Mouse (Mus musculus) heart, adult 2 months (tissue): Measurements from ENCODE around the gene Trio. TPM values are rescaled to one million over a fixed set of nuclear protein-coding genes. Genes with fewer than 3 reads are reported as not detected.

Source experiments
- DNase-seq, 2 experiments: peaks; one replicate each; pipeline ENCODE4 v3.0.0; 2021
- H3K27ac ChIP-seq: fragments of 200-600 bp; 2 replicates; pipeline ENCODE4 v1.8.1; 2022
- H3K27me3 ChIP-seq: fragments of 200-500 bp; 2 replicates; pipeline ENCODE4 v1.6.1; 2012; ENCODE audit warnings: mild to moderate bottlenecking, low read length, inconsistent platforms, mixed read lengths; ENCODE audit not compliant: control insufficient read depth, insufficient read depth
- H3K36me3 ChIP-seq: fragments of 200-500 bp; 2 replicates; pipeline ENCODE4 v1.6.1; 2012; ENCODE audit warnings: low read length, inconsistent platforms; ENCODE audit not compliant: control insufficient read depth, insufficient read depth
- H3K4me1 ChIP-seq: fragments of 200-500 bp; 2 replicates; pipeline ENCODE4 v1.6.1; 2011; ENCODE audit warnings: low read length; ENCODE audit not compliant: control insufficient read depth, insufficient read depth
- H3K4me3 ChIP-seq: fragments of 200-600 bp; 2 replicates; pipeline ENCODE4 v1.8.1; 2022
- H3K79me2 ChIP-seq: fragments of 200-500 bp; replicated peaks from 2 replicates; pipeline ENCODE4 v1.6.1; 2012; ENCODE audit warnings: mild to moderate bottlenecking, inconsistent platforms, low read length, moderate library complexity, mixed read lengths; ENCODE audit not compliant: control insufficient read depth, insufficient read depth
- H3K9ac ChIP-seq: fragments of 200-500 bp; 2 replicates; pipeline ENCODE4 v1.6.1; 2012; ENCODE audit warnings: low read depth, mild to moderate bottlenecking, control low read depth, inconsistent platforms, low read length, mixed read lengths
- CTCF ChIP-seq: fragments of 200-600 bp; IDR thresholded peaks from 2 replicates; pipeline ENCODE4 v1.8.1; 2022; ENCODE audit warnings: antibody characterized with exemption, mild to moderate bottlenecking, moderate library complexity
- EP300 ChIP-seq: fragments of 200-500 bp; IDR thresholded peaks from 2 replicates; pipeline ENCODE4 v1.6.1; 2011; ENCODE audit warnings: low read depth, low read length, control low read depth; ENCODE audit not compliant: insufficient read depth
- POLR2A ChIP-seq: fragments of 200-500 bp; IDR thresholded peaks from 2 replicates; pipeline ENCODE4 v1.6.1; 2011; ENCODE audit warnings: mild to moderate bottlenecking, low read depth, low read length, control low read depth; ENCODE audit not compliant: insufficient read depth
- WGBS: fragments of 180-500 bp; shearing (Covaris S2); methylation state at CpG from one replicate; pipeline ENCODE4 v1.1.7; 2018; 5-methylcytosine and 5-hydroxymethylcytosine counted together
- intact Hi-C: fragments of 180-260 bp; cut with DNase I; formaldehyde crosslinking; loops from one replicate; pipeline ENCODE4 v1.15.1; 2025
- polyA plus RNA-seq: library from polyadenylated mRNA; depleted of rRNA; stranded (reverse); fragments of >200 nt; gene quantifications from 2 replicates; pipeline ENCODE4 v1.2.3, GENCODE M21; 2012
- total RNA-seq, 2 experiments: library from RNA; stranded (reverse); gene quantifications; 2 replicates each; pipeline ENCODE4 v1.2.3; 2021

Trio gene
- total and polyA plus RNA-seq, 3 experiments = 28.0 to 44.2 (median 33.8) TPM

GRCm38 (mm10) chr15:28021591-28022209, 3.9 kb downstream of the Trio start:
- intact Hi-C loops = loop anchor here (5.0 kb wide), 1 partner anchor 84 kb away; no protein-coding TSS in a partner anchor
- Histone ChIP-seq H3K27me3 (no peaks in the 10 kb centered on the region), H3K79me2 (peaks cover 8% of the 10 kb centered on the region), H3K4me1 (peaks cover 25% of the 10 kb centered on the region), H3K36me3 (peaks cover 6% of the 10 kb centered on the region; the same call in 1 of the 2 replicates), H3K27ac (peak overlapping the region; percentile 53), H3K9ac (peak overlapping the region; percentile 56), H3K4me3 (peak overlapping the region; percentile 19; the same call in 1 of the 2 replicates)
- DNase-seq = peak; percentile 31 to 35
- WGBS = 19% methylated on average over 15 of the region's 15 CpGs
- no peak for TF ChIP-seq EP300
- no peak for TF ChIP-seq POLR2A
- no peak for TF ChIP-seq CTCF

- H3K36me3 ChIP-seq = peaks cover 6% of the 10 kb centered on the region; the same call in 1 of the 2 replicates
- no peak overlapping the region for H3K4me3 ChIP-seq
- no peak for TF ChIP-seq CTCF
- TF ChIP-seq EP300 = no peak
- TF ChIP-seq POLR2A = no peak
- H3K4me1 ChIP-seq = peaks cover 25% of the 10 kb centered on the region
- H3K27ac ChIP-seq = no peak overlapping the region
- 60% methylated on average over 7 of the region's 7 CpGs for WGBS
- peak in 1 of 2 experiments; percentile 7 for DNase-seq
- H3K27me3 ChIP-seq = no peaks in the 10 kb centered on the region
- peaks cover 13% of the 10 kb centered on the region for H3K79me2 ChIP-seq
- intact Hi-C loops = loop anchor here (5.0 kb wide), 1 partner anchor 82 kb away; no protein-coding TSS in a partner anchor
- H3K9ac ChIP-seq = no peak overlapping the region
Observed at GRCm38 (mm10) chr15:28019393-28020070, 6.1 kb downstream of the Trio start.

GRCm38 (mm10) chr15:28007516-28007915, 18.1 kb downstream of the Trio start:
- Histone ChIP-seq H3K27me3 (no peaks in the 10 kb centered on the region), H3K4me3 (no peak overlapping the region), H3K27ac (no peak overlapping the region), H3K4me1 (peaks cover 15% of the 10 kb centered on the region), H3K79me2 (peaks cover 14% of the 10 kb centered on the region), H3K36me3 (peaks cover 8% of the 10 kb centered on the region), H3K9ac (no peak overlapping the region)
- intact Hi-C loops = no loop called here
- TF ChIP-seq CTCF = no peak
- no peak for TF ChIP-seq EP300
- no peak for TF ChIP-seq POLR2A
- whole genome bisulfite sequencing = 63% methylated on average over 3 of the region's 3 CpGs
- no peak for DNase-seq

- Histone ChIP-seq H3K79me2 (peaks cover 12% of the 10 kb centered on the region), H3K36me3 (peaks cover 17% of the 10 kb centered on the region), H3K4me3 (no peak overlapping the region), H3K27me3 (no peaks in the 10 kb centered on the region), H3K27ac (no peak overlapping the region), H3K9ac (no peak overlapping the region), H3K4me1 (peaks cover 19% of the 10 kb centered on the region)
- no peak for DNase-seq
- 59% methylated on average over 5 of the region's 5 CpGs for WGBS
- intact Hi-C loops = no loop called here
- TF ChIP-seq POLR2A (no peak), CTCF (no peak), EP300 (no peak)
Observed at GRCm38 (mm10) chr15:28004192-28004767, 21.4 kb downstream of the Trio start.

- Histone ChIP-seq H3K27me3 (no peaks in the 10 kb centered on the region), H3K4me1 (peaks cover 28% of the 10 kb centered on the region), H3K79me2 (peaks cover 13% of the 10 kb centered on the region), H3K27ac (peak overlapping the region; percentile 15; the same call in 1 of the 2 replicates), H3K9ac (no peak overlapping the region), H3K4me3 (no peak overlapping the region), H3K36me3 (peaks cover 17% of the 10 kb centered on the region)
- intact Hi-C loops = no loop called here
- DNase-seq = no peak
- WGBS = 86% methylated on average over 3 of the region's 3 CpGs
- no peak for TF ChIP-seq EP300
- TF ChIP-seq POLR2A = no peak
- no peak for TF ChIP-seq CTCF
Observed at GRCm38 (mm10) chr15:28002515-28002914, 23.1 kb downstream of the Trio start.

DNA sequence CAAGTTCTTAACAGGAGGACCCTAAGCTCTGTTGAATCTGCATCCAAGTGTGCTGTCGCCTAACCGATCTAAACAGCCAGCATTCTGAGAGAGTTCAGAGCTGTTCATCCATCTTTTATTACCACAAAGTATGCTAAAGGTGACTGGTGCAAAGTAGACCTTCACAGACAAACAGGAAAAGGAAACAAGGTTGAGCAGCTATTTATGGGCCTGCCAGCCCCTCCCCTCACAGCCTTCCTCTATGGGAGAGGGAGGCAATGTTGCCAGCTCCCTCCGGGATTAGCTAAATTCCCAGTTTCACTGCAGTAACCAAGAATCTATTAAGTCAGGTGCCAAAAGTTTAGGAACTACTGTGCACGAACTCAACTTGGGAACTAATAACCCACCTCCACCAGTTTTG, 24.3 kb downstream of the Trio start:
- TF ChIP-seq EP300 = 0 out of 2 replicates have a peak, but pooled peaks have one; percentile 21
- no peak for TF ChIP-seq CTCF
- TF ChIP-seq POLR2A = peak; percentile 28; the same call in 1 of the 2 replicates
- peak in 1 of 2 experiments; percentile 54 for DNase-seq
- peak overlapping the region; percentile 68 for H3K27ac ChIP-seq

More for the DNA sequence above, 24.3 kb downstream of the Trio start:
- Histone ChIP-seq H3K4me1 (peaks cover 31% of the 10 kb centered on the region), H3K79me2 (peaks cover 11% of the 10 kb centered on the region), H3K9ac (no peak overlapping the region), H3K27me3 (no peaks in the 10 kb centered on the region), H3K4me3 (peak overlapping the region; percentile 5; the same call in 1 of the 2 replicates), H3K36me3 (peaks cover 17% of the 10 kb centered on the region)
- intact Hi-C loops = loop anchor here (2.0 kb wide), 2 partner anchors 24 to 76 kb away; partner anchors contain the start of gene Trio
- 12% methylated on average over 4 of the region's 4 CpGs for WGBS
